Mouse (Mus musculus) MEL (cell line): ENCODE data around the gene Kcnj9. TPM values are rescaled to one million over a fixed set of nuclear protein-coding genes. Genes with fewer than 3 reads are reported as not detected.
A peak's percentile ranks its signal among the peaks of the same experiment; 100 is the strongest.

Experiments used
- DNase-seq: peaks from one replicate; pipeline ENCODE4 v3.0.0; 2011; ENCODE audit warnings: low read depth, low spot score
- H3K27ac ChIP-seq: 2 replicates; pipeline ENCODE4 v1.5.1; 2012; ENCODE audit warnings: low read depth, mild to moderate bottlenecking, control low read depth, low read length, moderate library complexity; ENCODE audit not compliant: control insufficient read depth
- H3K27me3 ChIP-seq, 2 experiments: fragments of 150-350 bp in 1 of 2; sonication (generic) in 1 of 2; 2 replicates each; pipeline ENCODE4 v1.6.1; 2012; ENCODE audit warnings: low read length in 2 of 2, mild to moderate bottlenecking in 2 of 2, improper control_type of control experiment in 1 of 2, moderate library complexity in 1 of 2; ENCODE audit not compliant: insufficient read depth in 2 of 2, control insufficient read depth in 1 of 2
- H3K36me3 ChIP-seq, 2 experiments: 2 replicates each; pipeline ENCODE4 v1.6.1; 2012 to 2014; ENCODE audit warnings: low read length in 2 of 2, improper control_type of control experiment in 1 of 2, inconsistent platforms in 1 of 2, mild to moderate bottlenecking in 1 of 2; ENCODE audit not compliant: insufficient read depth in 2 of 2, control insufficient read depth in 1 of 2
- H3K4me1 ChIP-seq, 2 experiments: fragments of 150-350 bp in 1 of 2; sonication (generic) in 1 of 2; 2 replicates each; pipeline ENCODE4 v1.6.1; 2012; ENCODE audit warnings: low read length in 2 of 2, improper control_type of control experiment in 1 of 2, mild to moderate bottlenecking in 1 of 2; ENCODE audit not compliant: insufficient read depth in 2 of 2, control insufficient read depth in 1 of 2
- H3K4me3 ChIP-seq, 2 experiments: fragments of 150-350 bp in 1 of 2; sonication (generic) in 1 of 2; 2 replicates each; pipeline ENCODE4 v1.5.1; 2012; ENCODE audit warnings: low read depth in 2 of 2, low read length in 2 of 2, mild to moderate bottlenecking in 2 of 2, moderate library complexity in 2 of 2, control low read depth in 1 of 2, improper control_type of control experiment in 1 of 2; ENCODE audit not compliant: control insufficient read depth in 1 of 2, insufficient read depth in 1 of 2
- H3K79me2 ChIP-seq: 2 replicates; pipeline ENCODE4 v1.6.1; 2012; ENCODE audit warnings: mild to moderate bottlenecking, low read length, moderate library complexity; ENCODE audit not compliant: control insufficient read depth, poor library complexity, insufficient read depth
- H3K9ac ChIP-seq: 2 replicates; pipeline ENCODE4 v1.6.1; 2012; ENCODE audit warnings: low read depth, mild to moderate bottlenecking, control low read depth, low read length, moderate library complexity; ENCODE audit not compliant: control insufficient read depth, poor library complexity, severe bottlenecking
- H3K9me3 ChIP-seq: fragments of 150-350 bp; sonication (generic); replicated peaks from 2 replicates; pipeline ENCODE4 v1.6.1; 2012; ENCODE audit warnings: mild to moderate bottlenecking, low read length, improper control_type of control experiment, moderate library complexity; ENCODE audit not compliant: insufficient read depth
- CHD1 ChIP-seq: IDR thresholded peaks from 2 replicates; pipeline ENCODE4 v1.6.1; 2012; ENCODE audit warnings: low read depth, mild to moderate bottlenecking, inconsistent platforms, low read length, improper control_type of control experiment
- CTCF ChIP-seq, 3 experiments: IDR thresholded peaks in 2 of 3; conservative IDR thresholded peaks in 1 of 3; 2 replicates each; pipeline ENCODE4 v1.5.1; 2011 to 2012; ENCODE audit warnings: low read length in 3 of 3, low read depth in 2 of 3, mild to moderate bottlenecking in 2 of 3, improper control_type of control experiment in 1 of 3, inconsistent platforms in 1 of 3, mixed read lengths in 1 of 3, moderate library complexity in 1 of 3; ENCODE audit not compliant: control insufficient read depth in 1 of 3, insufficient read depth in 1 of 3, poor library complexity in 1 of 3, severe bottlenecking in 1 of 3
- E2F4 ChIP-seq: IDR thresholded peaks from 2 replicates; pipeline ENCODE4 v1.6.1; 2011; ENCODE audit warnings: low read depth, low read length, improper control_type of control experiment, borderline replicate concordance
- ETS1 ChIP-seq: IDR thresholded peaks from 2 replicates; pipeline ENCODE4 v1.6.1; 2012; ENCODE audit warnings: low read depth, mild to moderate bottlenecking, inconsistent platforms, low read length, improper control_type of control experiment, moderate library complexity
- GABPA ChIP-seq: IDR thresholded peaks from 2 replicates; pipeline ENCODE4 v1.6.1; 2012; ENCODE audit warnings: low read depth, mild to moderate bottlenecking, inconsistent platforms, low read length, improper control_type of control experiment, moderate library complexity
- HCFC1 ChIP-seq: IDR thresholded peaks from 2 replicates; pipeline ENCODE4 v1.6.1; 2012; ENCODE audit warnings: low read depth, mild to moderate bottlenecking, inconsistent platforms, low read length, improper control_type of control experiment, moderate library complexity
- MAZ ChIP-seq: IDR thresholded peaks from 2 replicates; pipeline ENCODE4 v1.6.1; 2012; ENCODE audit warnings: low read depth, mild to moderate bottlenecking, inconsistent platforms, low read length, improper control_type of control experiment
- MXI1 ChIP-seq: IDR thresholded peaks from 2 replicates; pipeline ENCODE4 v1.6.1; 2011; ENCODE audit warnings: mild to moderate bottlenecking, low read depth, low read length, improper control_type of control experiment
- MYC ChIP-seq: IDR thresholded peaks from 2 replicates; pipeline ENCODE4 v1.6.1; 2011; ENCODE audit warnings: low read depth, mild to moderate bottlenecking, low read length, improper control_type of control experiment, moderate library complexity
- NELFE ChIP-seq: IDR thresholded peaks from 2 replicates; pipeline ENCODE4 v1.6.1; 2011; ENCODE audit warnings: low read depth, low read length, improper control_type of control experiment
- NRF1 ChIP-seq: IDR thresholded peaks from 2 replicates; pipeline ENCODE4 v1.6.1; 2014; ENCODE audit warnings: low read depth, mild to moderate bottlenecking, inconsistent platforms, low read length, improper control_type of control experiment, moderate library complexity; ENCODE audit not compliant: poor library complexity, insufficient read depth, severe bottlenecking
- POLR2A ChIP-seq, 2 experiments: IDR thresholded peaks; 2 replicates each; pipeline ENCODE4 v1.6.1; 2011 to 2012; ENCODE audit warnings: low read length in 2 of 2, mild to moderate bottlenecking in 2 of 2, control low read depth in 1 of 2, improper control_type of control experiment in 1 of 2, low read depth in 1 of 2, moderate library complexity in 1 of 2; ENCODE audit not compliant: control insufficient read depth in 1 of 2, insufficient read depth in 1 of 2, poor library complexity in 1 of 2
- POLR2AphosphoS2 ChIP-seq: IDR thresholded peaks from 2 replicates; pipeline ENCODE4 v1.6.1; 2011; ENCODE audit warnings: low read length, improper control_type of control experiment
- RAD21 ChIP-seq: IDR thresholded peaks from 2 replicates; pipeline ENCODE4 v1.6.1; 2011; ENCODE audit warnings: mild to moderate bottlenecking, low read depth, low read length, improper control_type of control experiment
- RCOR1 ChIP-seq: IDR thresholded peaks from 2 replicates; pipeline ENCODE4 v1.6.1; 2012; ENCODE audit warnings: low read depth, mild to moderate bottlenecking, inconsistent platforms, low read length, improper control_type of control experiment
- SMC3 ChIP-seq: IDR thresholded peaks from 2 replicates; pipeline ENCODE4 v1.6.1; 2011; ENCODE audit warnings: low read depth, low read length, improper control_type of control experiment
- TCF12 ChIP-seq: IDR thresholded peaks from 2 replicates; pipeline ENCODE4 v1.6.1; 2014; ENCODE audit warnings: low read depth, mild to moderate bottlenecking, inconsistent platforms, low read length, improper control_type of control experiment, moderate library complexity
- UBTF ChIP-seq: IDR thresholded peaks from 2 replicates; pipeline ENCODE4 v1.6.1; 2012; ENCODE audit warnings: low read depth, mild to moderate bottlenecking, inconsistent platforms, low read length, improper control_type of control experiment, moderate library complexity, borderline replicate concordance; ENCODE audit not compliant: insufficient read depth
- USF1 ChIP-seq: IDR thresholded peaks from 2 replicates; pipeline ENCODE4 v1.6.1; 2014; ENCODE audit warnings: low read depth, mild to moderate bottlenecking, inconsistent platforms, low read length, improper control_type of control experiment, moderate library complexity
- USF2 ChIP-seq, 2 experiments: IDR thresholded peaks; 2 replicates each; pipeline ENCODE4 v1.6.1; 2011 to 2012; ENCODE audit warnings: improper control_type of control experiment in 2 of 2, low read length in 2 of 2, borderline replicate concordance in 1 of 2, inconsistent platforms in 1 of 2, low read depth in 1 of 2, mild to moderate bottlenecking in 1 of 2; ENCODE audit not compliant: insufficient read depth in 1 of 2
- ZC3H11A ChIP-seq: IDR thresholded peaks from 2 replicates; pipeline ENCODE4 v1.6.1; 2012; ENCODE audit warnings: low read depth, mild to moderate bottlenecking, inconsistent platforms, low read length, improper control_type of control experiment
- ZMIZ1 ChIP-seq: IDR thresholded peaks from 2 replicates; pipeline ENCODE4 v1.6.1; 2012; ENCODE audit warnings: low read depth, mild to moderate bottlenecking, inconsistent platforms, low read length, improper control_type of control experiment, moderate library complexity
- ZNF384 ChIP-seq: IDR thresholded peaks from 2 replicates; pipeline ENCODE4 v1.6.1; 2012; ENCODE audit warnings: low read depth, mild to moderate bottlenecking, inconsistent platforms, low read length, improper control_type of control experiment
- polyA plus RNA-seq, 2 experiments: library from polyadenylated mRNA; stranded (reverse) in 1 of 2; unstranded in 1 of 2; fragments of >175 nt in 1 of 2; fragments of >200 nt in 1 of 2; gene quantifications; 2 replicates each; pipeline versions ENCODE4 v1.2.1 to v1.2.4; 2012; ENCODE audit warnings: low replicate concordance in 2 of 2, low read depth in 1 of 2; ENCODE audit not compliant: insufficient read length in 2 of 2, insufficient read depth in 1 of 2, missing spikeins in 1 of 2
- total RNA-seq: library from RNA; depleted of rRNA; stranded (reverse); fragments of 300-350 nt; gene quantifications from 2 replicates; pipeline ENCODE4 v1.2.3, GENCODE M21; 2012

Kcnj9 gene
- total and polyA plus RNA-seq, 3 experiments: 0.08 TPM; not detected in 2

- 0 out of 2 replicates have a peak, but pooled peaks have one; percentile 47 for TF ChIP-seq TCF12
- no peak for TF ChIP-seq POLR2A (IDR thresholded peaks at IDR 0.05; ENCODE audit: control insufficient read depth in 1 of 2, insufficient read depth in 1 of 2, low read depth in 1 of 2, low read length in 2 of 2, poor library complexity in 1 of 2)
- TF ChIP-seq HCFC1: no peak
- peak; percentile 79 for TF ChIP-seq ETS1
- TF ChIP-seq ZNF384: no peak
- no peak for TF ChIP-seq ZMIZ1
- no peak for TF ChIP-seq NRF1
- TF ChIP-seq USF1: no peak
- peak; percentile 64 for TF ChIP-seq RAD21
- no peak for TF ChIP-seq CHD1
- TF ChIP-seq, all 39 proteins: peak for 9
These were observed 35.6 kb upstream of the Kcnj9 start (continued) for GRCm38 (mm10) chr1:172364684-172365083.

- Histone ChIP-seq H3K9me3 (no peaks in the 10 kb centered on the region), H3K36me3 (no peaks in the 10 kb centered on the region), H3K9ac (no peak overlapping the region), H3K4me3 (no peak overlapping the region), H3K27ac (no peak overlapping the region), H3K4me1 (no peaks in the 10 kb centered on the region), H3K27me3 (peaks cover 0 to 9% of the 10 kb centered on the region in 2 experiments; a peak in 3 of 4 replicates), H3K79me2 (no peaks in the 10 kb centered on the region)
- no peak for DNase-seq
- TF ChIP-seq POLR2A (IDR thresholded peaks at IDR 0.05; ENCODE audit: control insufficient read depth in 1 of 2, insufficient read depth in 1 of 2, low read depth in 1 of 2, low read length in 2 of 2, poor library complexity in 1 of 2): no peak
- TF ChIP-seq RCOR1: no peak
- no peak for TF ChIP-seq MXI1
- no peak for TF ChIP-seq CTCF (IDR thresholded peaks at IDR 0.05 in 2 of 3, conservative IDR thresholded peaks at IDR 0.05 in 1 of 3; ENCODE audit: control insufficient read depth in 1 of 3, insufficient read depth in 1 of 3, low read depth in 2 of 3, low read length in 3 of 3, poor library complexity in 1 of 3, severe bottlenecking in 1 of 3)
- TF ChIP-seq SMC3: no peak
- no peak for TF ChIP-seq MAZ
- TF ChIP-seq USF2 (IDR thresholded peaks at IDR 0.05; ENCODE audit: borderline replicate concordance in 1 of 2, insufficient read depth in 1 of 2, low read depth in 1 of 2, low read length in 2 of 2): no peak
- TF ChIP-seq E2F4: no peak
- no peak for TF ChIP-seq GABPA
- no peak for TF ChIP-seq NELFE
- TF ChIP-seq UBTF: no peak
- no peak for TF ChIP-seq ETS1
- no peak for TF ChIP-seq POLR2AphosphoS2
- no peak for TF ChIP-seq MYC
- TF ChIP-seq ZC3H11A: no peak
These were observed 29.2 kb upstream of the Kcnj9 start for GRCm38 (mm10) chr1:172358341-172358740.
